Mouse (Mus musculus) forebrain, postnatal 0 days (tissue): ENCODE measurements around the gene Milr1. TPM values are rescaled to one million over a fixed set of nuclear protein-coding genes. Genes with fewer than 3 reads are reported as not detected.

ENCODE experiments used
- ATAC-seq: fragments of 200-750 bp; cut with Nextera tagmentation; 2 replicates; pipeline ENCODE4 v1.8.0; 2017; ENCODE audit warnings: mild to moderate bottlenecking, moderate library complexity
- DNase-seq: peaks from one replicate; pipeline ENCODE4 v3.0.0-alpha.2; 2015
- H3K27ac ChIP-seq: fragments of 300-500 bp; sonication (generic); 2 replicates; pipeline ENCODE4 v1.5.1; 2014; ENCODE audit warnings: low read depth, mild to moderate bottlenecking, antibody characterized with exemption, low read length, moderate library complexity, mixed read lengths
- H3K27me3 ChIP-seq: fragments of 300-500 bp; sonication (generic); 2 replicates; pipeline ENCODE4 v1.6.1; 2014; ENCODE audit warnings: mild to moderate bottlenecking, low read length, mixed read lengths; ENCODE audit not compliant: insufficient read depth
- H3K36me3 ChIP-seq: fragments of 300-500 bp; sonication (generic); 2 replicates; pipeline ENCODE4 v1.6.1; 2014; ENCODE audit warnings: mild to moderate bottlenecking, moderate library complexity; ENCODE audit not compliant: insufficient read depth
- H3K4me1 ChIP-seq: fragments of 300-500 bp; sonication (generic); 2 replicates; pipeline ENCODE4 v1.6.1; 2014; ENCODE audit warnings: antibody characterized with exemption; ENCODE audit not compliant: insufficient read depth
- H3K4me2 ChIP-seq: fragments of 300-500 bp; sonication (generic); 2 replicates; pipeline ENCODE4 v1.6.1; 2014; ENCODE audit warnings: low read depth, mild to moderate bottlenecking, moderate library complexity
- H3K4me3 ChIP-seq: fragments of 300-500 bp; sonication (generic); 2 replicates; pipeline ENCODE4 v1.5.1; 2014; ENCODE audit warnings: low read depth, low read length, mixed read lengths
- H3K9ac ChIP-seq: fragments of 300-500 bp; sonication (generic); 2 replicates; pipeline ENCODE4 v1.6.1; 2014; ENCODE audit warnings: mild to moderate bottlenecking
- H3K9me3 ChIP-seq: fragments of 300-500 bp; sonication (generic); 2 replicates; pipeline ENCODE4 v1.6.1; 2016; ENCODE audit warnings: low read length
- CTCF ChIP-seq: sonication (generic); IDR thresholded peaks from 2 replicates; pipeline ENCODE4 v1.5.1; 2016; ENCODE audit warnings: antibody characterized with exemption, control low read depth, low read depth
- WGBS: fragments of 180-500 bp; shearing (Covaris S2); extraction: QIAGEN DNeasy Blood & Tissue Kit; methylation state at CpG from one replicate; pipeline ENCODE4 v1.1.7; 2014; 5-methylcytosine and 5-hydroxymethylcytosine counted together
- polyA plus RNA-seq: library from polyadenylated mRNA; unstranded; fragments of >200 nt; fragmentation: Nextera tagmentation; extraction: Ambion mirVana; gene quantifications from 2 replicates; pipeline ENCODE4 v1.2.1, GENCODE M21; 2015
- total RNA-seq: library from RNA; depleted of rRNA; stranded (reverse); fragments of >200 nt; gene quantifications from 2 replicates; pipeline ENCODE4 v1.2.3, GENCODE M21; 2014

The Milr1 gene
- total and polyA plus RNA-seq, 2 experiments from 2014 or later: 1.0 TPM; not detected in 1

- 89% methylated on average over 5 of the region's 5 CpGs for WGBS
Observed at GRCm38 (mm10) chr11:106760511-106760910, 9.5 kb downstream of the Milr1 start.

GRCm38 (mm10) chr11:106762139-106762799 is 11.2 kb downstream of the Milr1 start:
- Histone ChIP-seq H3K9me3 (no peaks in the 10 kb centered on the region), H3K9ac (no peak overlapping the region), H3K27me3 (no peaks in the 10 kb centered on the region), H3K27ac (no peak overlapping the region), H3K36me3 (peaks cover 8% of the 10 kb centered on the region), H3K4me1 (no peaks in the 10 kb centered on the region), H3K4me3 (no peak overlapping the region), H3K4me2 (no peak overlapping the region)
- DNase-seq (no peak), ATAC-seq (no peak)
- WGBS: 72% methylated on average over 5 of the region's 5 CpGs
- no peak for TF ChIP-seq CTCF

More at GRCm38 (mm10) chr11:106760511-106760910, 9.5 kb downstream of the Milr1 start:
- Histone ChIP-seq H3K9ac (no peak overlapping the region), H3K27ac (no peak overlapping the region), H3K4me2 (no peak overlapping the region), H3K27me3 (no peaks in the 10 kb centered on the region), H3K4me3 (no peak overlapping the region), H3K4me1 (no peaks in the 10 kb centered on the region), H3K9me3 (no peaks in the 10 kb centered on the region), H3K36me3 (no peaks in the 10 kb centered on the region; the same call in 1 of the 2 replicates)
- ATAC-seq (no peak), DNase-seq (no peak)
- no peak for TF ChIP-seq CTCF

- TF ChIP-seq CTCF: no peak
- Histone ChIP-seq H3K27ac (no peak overlapping the region), H3K4me1 (no peaks in the 10 kb centered on the region), H3K36me3 (peaks cover 9% of the 10 kb centered on the region), H3K4me2 (no peak overlapping the region), H3K9ac (no peak overlapping the region), H3K27me3 (no peaks in the 10 kb centered on the region), H3K9me3 (no peaks in the 10 kb centered on the region), H3K4me3 (no peak overlapping the region)
- ATAC-seq (no peak), DNase-seq (no peak)
- WGBS: 80% methylated on average over 9 of the region's 9 CpGs
Observed at GRCm38 (mm10) chr11:106762800-106763185, 11.8 kb downstream of the Milr1 start.

GRCm38 (mm10) chr11:106766611-106767162 is 15.7 kb downstream of the Milr1 start:
- no peak overlapping the region for H3K9ac ChIP-seq
- H3K4me2 ChIP-seq: no peak overlapping the region
- no peaks in the 10 kb centered on the region for H3K27me3 ChIP-seq
- no peak for DNase-seq
- no peak overlapping the region for H3K27ac ChIP-seq
- ATAC-seq: no peak
- H3K36me3 ChIP-seq: peaks cover 25% of the 10 kb centered on the region
- 92% methylated on average over 4 of the region's 4 CpGs for WGBS
- no peak for TF ChIP-seq CTCF
- no peaks in the 10 kb centered on the region for H3K4me1 ChIP-seq
- no peak overlapping the region for H3K4me3 ChIP-seq
- H3K9me3 ChIP-seq: no peaks in the 10 kb centered on the region

- no peak overlapping the region for H3K4me2 ChIP-seq
- TF ChIP-seq CTCF: 0 out of 2 replicates have a peak, but pooled peaks have one; percentile 6
- WGBS: 96% methylated on average over 4 of the region's 4 CpGs
- DNase-seq (no peak), ATAC-seq (no peak)
- no peaks in the 10 kb centered on the region for H3K27me3 ChIP-seq
- H3K9me3 ChIP-seq: no peaks in the 10 kb centered on the region
- no peak overlapping the region for H3K4me3 ChIP-seq
- no peak overlapping the region for H3K9ac ChIP-seq
- no peaks in the 10 kb centered on the region for H3K4me1 ChIP-seq
- H3K36me3 ChIP-seq: peaks cover 31% of the 10 kb centered on the region
- H3K27ac ChIP-seq: no peak overlapping the region
Observed at GRCm38 (mm10) chr11:106767516-106767915, 16.5 kb downstream of the Milr1 start.

- Histone ChIP-seq H3K9me3 (no peaks in the 10 kb centered on the region), H3K9ac (no peak overlapping the region), H3K27me3 (no peaks in the 10 kb centered on the region), H3K27ac (no peak overlapping the region), H3K4me3 (no peak overlapping the region), H3K4me2 (no peak overlapping the region), H3K4me1 (no peaks in the 10 kb centered on the region), H3K36me3 (peaks cover 56% of the 10 kb centered on the region)
- DNase-seq (peak; percentile 48), ATAC-seq (no peak)
- peak; percentile 70 for TF ChIP-seq CTCF
- WGBS: 94% methylated on average over 9 of the region's 9 CpGs
Observed at GRCm38 (mm10) chr11:106770195-106770974, 19.4 kb downstream of the Milr1 start.

GRCm38 (mm10) chr11:106773061-106773460 is 22.0 kb downstream of the Milr1 start:
- 0 out of 2 replicates have a peak, but pooled peaks cover 2% of the 10 kb centered on the region for H3K4me1 ChIP-seq
- 89% methylated on average over 9 of the region's 9 CpGs for WGBS
- ATAC-seq (no peak), DNase-seq (no peak)
- H3K9me3 ChIP-seq: no peaks in the 10 kb centered on the region
- no peak overlapping the region for H3K27ac ChIP-seq
- no peak overlapping the region for H3K4me2 ChIP-seq
- no peaks in the 10 kb centered on the region for H3K27me3 ChIP-seq
- peaks cover 50% of the 10 kb centered on the region for H3K36me3 ChIP-seq
- H3K4me3 ChIP-seq: no peak overlapping the region
- no peak overlapping the region for H3K9ac ChIP-seq
- no peak for TF ChIP-seq CTCF
